Mouse (Mus musculus) limb, embryonic 14.5 days (tissue): ENCODE data around the gene Pls3. TPM values are rescaled to one million over a fixed set of nuclear protein-coding genes. Genes with fewer than 3 reads are reported as not detected.

Source experiments
- ATAC-seq: fragments of 200-750 bp; cut with Nextera tagmentation; 2 replicates; pipeline ENCODE4 v1.8.0; 2017; ENCODE audit warnings: low read depth, moderate number of reproducible peaks, moderate TSS enrichment; ENCODE audit not compliant: low FRiP score
- DNase-seq: peaks from one replicate; pipeline ENCODE4 v3.0.0-alpha.2; 2015; ENCODE audit warnings: low spot score
- H3K27ac ChIP-seq: fragments of 300-500 bp; sonication (generic); replicated peaks from 2 replicates; pipeline ENCODE4 v1.5.1; 2014; ENCODE audit warnings: low read depth, mild to moderate bottlenecking, low read length, moderate library complexity, mixed read lengths
- H3K27me3 ChIP-seq: fragments of 300-500 bp; sonication (generic); 2 replicates; pipeline ENCODE4 v1.6.1; 2014; ENCODE audit warnings: low read length, mixed read lengths; ENCODE audit not compliant: control insufficient read depth, insufficient read depth
- H3K36me3 ChIP-seq: fragments of 300-500 bp; sonication (generic); 2 replicates; pipeline ENCODE4 v1.6.1; 2014; ENCODE audit warnings: mild to moderate bottlenecking, low read length, moderate library complexity, mixed read lengths; ENCODE audit not compliant: control insufficient read depth, insufficient read depth
- H3K4me1 ChIP-seq: fragments of 300-500 bp; sonication (generic); 2 replicates; pipeline ENCODE4 v1.6.1; 2014; ENCODE audit warnings: antibody characterized with exemption, low read length, mixed read lengths; ENCODE audit not compliant: control insufficient read depth, insufficient read depth
- H3K4me2 ChIP-seq: fragments of 300-500 bp; sonication (generic); replicated peaks from 2 replicates; pipeline ENCODE4 v1.6.1; 2014; ENCODE audit warnings: low read depth, mild to moderate bottlenecking, low read length, moderate library complexity; ENCODE audit not compliant: severe bottlenecking
- H3K4me3 ChIP-seq: fragments of 300-500 bp; sonication (generic); replicated peaks from 2 replicates; pipeline ENCODE4 v1.5.1; 2014; ENCODE audit warnings: low read length
- H3K9ac ChIP-seq: fragments of 300-500 bp; sonication (generic); 2 replicates; pipeline ENCODE4 v1.6.1; 2014; ENCODE audit warnings: mild to moderate bottlenecking, low read depth, low read length, moderate library complexity; ENCODE audit not compliant: severe bottlenecking
- H3K9me3 ChIP-seq: fragments of 300-500 bp; sonication (generic); 2 replicates; pipeline ENCODE4 v1.6.1; 2016; ENCODE audit warnings: low read length; ENCODE audit not compliant: control insufficient read depth
- POLR2A ChIP-seq: fragments of 200-500 bp; IDR thresholded peaks from 2 replicates; pipeline ENCODE4 v1.8.0; 2012; ENCODE audit warnings: inconsistent platforms, mild to moderate bottlenecking, moderate library complexity, borderline replicate concordance; ENCODE audit not compliant: insufficient read depth, insufficient read length; ENCODE audit errors: extremely low read depth
- WGBS: fragments of 180-500 bp; shearing (Covaris S2); extraction: QIAGEN DNeasy Blood & Tissue Kit; methylation state at CpG from one replicate; pipeline ENCODE4 v1.1.7; 2014; 5-methylcytosine and 5-hydroxymethylcytosine counted together
- polyA plus RNA-seq, 2 experiments: library from polyadenylated mRNA; depleted of rRNA in 1 of 2; stranded (reverse) in 1 of 2; unstranded in 1 of 2; fragments of >200 nt; fragmentation: Nextera tagmentation in 1 of 2; extraction: Ambion mirVana in 1 of 2; gene quantifications; 2 replicates each; pipeline versions ENCODE4 v1.2.1 to v1.2.3; 2012 to 2014

Pls3 gene
- polyA plus RNA-seq, 2 experiments = 49.8 to 110 TPM

DNA sequence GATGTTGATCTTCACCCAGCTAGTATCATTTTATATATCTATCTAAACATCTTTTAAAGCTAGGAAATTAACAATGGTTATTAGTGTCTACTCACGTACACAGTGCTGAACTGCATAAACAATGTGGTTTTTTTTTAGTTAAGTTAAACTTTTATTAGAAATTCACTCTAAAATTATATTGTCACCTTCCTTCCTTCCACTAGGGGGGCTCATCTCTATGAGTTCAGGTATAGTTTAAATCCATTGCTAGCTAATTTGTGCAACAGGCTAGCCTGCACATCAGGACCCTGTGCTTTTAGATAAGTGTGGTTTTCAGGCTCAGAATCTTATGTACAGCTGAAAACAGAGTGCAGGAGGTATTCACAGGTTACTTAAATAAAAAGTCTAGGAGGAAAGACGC is 3.1 kb downstream of the Pls3 start:
- Histone ChIP-seq H3K9ac (no peak overlapping the region), H3K27me3 (no peaks in the 10 kb centered on the region), H3K4me3 (no peak overlapping the region), H3K4me2 (no peak overlapping the region), H3K9me3 (no peaks in the 10 kb centered on the region), H3K27ac (no peak overlapping the region), H3K36me3 (no peaks in the 10 kb centered on the region), H3K4me1 (no peaks in the 10 kb centered on the region)
- no peak for DNase-seq
- no peak for TF ChIP-seq POLR2A
- 70% methylated on average over 2 of the region's 2 CpGs for WGBS
- ATAC-seq = no peak

DNA sequence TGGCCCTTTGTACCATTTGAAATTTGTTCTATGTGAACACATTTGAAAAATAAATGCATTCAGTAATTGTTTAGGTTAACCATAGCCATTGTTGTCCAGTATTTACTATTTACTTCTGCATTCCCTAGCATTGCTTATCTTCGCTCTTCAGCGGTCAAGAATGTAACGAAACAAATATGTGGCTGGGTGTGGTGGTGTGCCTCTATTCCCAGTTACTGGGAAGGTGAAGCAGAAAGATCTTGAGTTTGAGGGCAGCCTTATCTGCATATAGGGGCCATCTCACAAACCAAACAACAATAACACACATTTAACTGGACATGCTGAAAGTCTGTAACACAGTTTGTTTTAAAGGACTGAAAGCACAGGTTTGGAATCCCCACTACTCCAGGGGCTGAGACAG is 13.3 kb downstream of the Pls3 start:
- H3K4me2 ChIP-seq = no peak overlapping the region
- H3K4me3 ChIP-seq = no peak overlapping the region
- no peaks in the 10 kb centered on the region for H3K4me1 ChIP-seq
- no peaks in the 10 kb centered on the region for H3K27me3 ChIP-seq
- no peak for TF ChIP-seq POLR2A
- no peak for DNase-seq
- ATAC-seq = no peak
- no peaks in the 10 kb centered on the region for H3K36me3 ChIP-seq
- WGBS = 82% methylated on average over 3 of the region's 3 CpGs
- no peaks in the 10 kb centered on the region for H3K9me3 ChIP-seq
- H3K9ac ChIP-seq = no peak overlapping the region
- no peak overlapping the region for H3K27ac ChIP-seq

DNA sequence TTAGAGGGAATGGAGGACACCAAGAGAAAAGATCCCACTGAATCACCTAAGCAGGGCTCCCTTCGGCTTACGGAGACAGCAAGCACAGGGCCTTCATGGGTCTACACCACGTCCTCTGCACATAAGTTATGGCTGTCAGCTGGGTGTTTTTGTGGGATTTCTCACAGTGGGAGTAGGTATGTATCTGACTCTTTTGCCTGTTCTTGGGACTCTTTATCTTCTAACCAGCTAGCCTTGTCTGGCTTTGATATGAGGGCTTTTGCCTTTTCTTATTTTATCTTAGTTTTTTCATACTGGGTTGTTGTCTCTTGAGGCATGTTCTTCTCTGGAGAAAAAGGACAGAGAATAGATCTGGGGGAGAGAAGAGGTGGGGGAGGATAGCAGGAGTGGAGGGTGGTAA is 20.7 kb downstream of the Pls3 start:
- Histone ChIP-seq H3K27me3 (no peaks in the 10 kb centered on the region), H3K4me2 (no peak overlapping the region), H3K4me1 (no peaks in the 10 kb centered on the region), H3K9me3 (no peaks in the 10 kb centered on the region), H3K9ac (no peak overlapping the region), H3K36me3 (no peaks in the 10 kb centered on the region), H3K27ac (no peak overlapping the region), H3K4me3 (no peak overlapping the region)
- DNase-seq (no peak), ATAC-seq (no peak)
- TF ChIP-seq POLR2A = no peak
- 87% methylated on average over 3 of the region's 3 CpGs for WGBS

DNA sequence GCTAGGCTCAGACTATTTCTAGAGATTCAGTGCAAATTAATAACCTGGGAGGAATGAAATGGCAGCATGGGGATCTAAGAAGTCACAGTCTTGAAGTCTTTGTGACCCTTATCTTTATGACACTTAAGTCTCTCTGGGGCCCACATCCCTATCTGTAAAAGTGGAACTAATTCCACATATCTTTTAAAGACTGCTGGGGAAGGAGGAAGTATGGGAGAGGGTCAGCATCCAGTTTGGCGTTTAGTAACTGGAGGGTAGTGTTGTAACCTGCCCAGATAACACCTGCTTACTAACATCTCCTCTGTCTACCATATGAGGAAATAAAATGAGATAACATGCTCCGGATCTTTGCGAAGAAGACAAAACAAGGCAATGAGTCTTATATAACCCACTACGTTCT is 30.7 kb downstream of the Pls3 start:
- no peak for ATAC-seq
- Histone ChIP-seq H3K4me2 (no peak overlapping the region), H3K36me3 (no peaks in the 10 kb centered on the region), H3K4me3 (no peak overlapping the region), H3K9me3 (no peaks in the 10 kb centered on the region), H3K4me1 (no peaks in the 10 kb centered on the region), H3K27ac (no peak overlapping the region), H3K27me3 (no peaks in the 10 kb centered on the region), H3K9ac (no peak overlapping the region)
- 83% methylated on average over 4 of the region's 4 CpGs for WGBS
- no peak for TF ChIP-seq POLR2A
- no peak for DNase-seq

DNA sequence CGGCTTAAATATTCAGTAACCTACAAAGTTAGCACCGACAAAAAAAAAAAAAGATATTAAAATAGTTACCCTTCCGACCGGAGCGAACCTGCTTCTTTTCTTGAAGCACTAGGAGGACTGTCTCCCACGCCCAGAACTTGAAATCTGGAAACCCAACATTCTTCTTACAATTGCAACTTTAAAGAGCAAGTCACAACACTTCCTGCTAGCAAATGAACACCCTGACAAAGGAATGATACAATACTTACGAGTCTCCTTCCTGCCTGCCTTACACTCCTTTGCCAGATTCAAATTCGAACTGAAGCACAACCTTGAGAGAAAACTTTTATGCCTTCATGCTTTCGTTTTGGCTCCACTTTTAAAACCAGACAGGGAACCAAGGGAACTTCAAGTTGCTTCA is 32.1 kb downstream of the Pls3 start:
- no peak overlapping the region for H3K4me2 ChIP-seq
- no peaks in the 10 kb centered on the region for H3K4me1 ChIP-seq
- no peak overlapping the region for H3K27ac ChIP-seq
- H3K4me3 ChIP-seq = no peak overlapping the region
- H3K27me3 ChIP-seq = no peaks in the 10 kb centered on the region
- DNase-seq = no peak
- no peak overlapping the region for H3K9ac ChIP-seq
- no peak for TF ChIP-seq POLR2A
- no peak for ATAC-seq
- 65% methylated on average over 9 of the region's 9 CpGs for WGBS
- no peaks in the 10 kb centered on the region for H3K9me3 ChIP-seq
- no peaks in the 10 kb centered on the region for H3K36me3 ChIP-seq

DNA sequence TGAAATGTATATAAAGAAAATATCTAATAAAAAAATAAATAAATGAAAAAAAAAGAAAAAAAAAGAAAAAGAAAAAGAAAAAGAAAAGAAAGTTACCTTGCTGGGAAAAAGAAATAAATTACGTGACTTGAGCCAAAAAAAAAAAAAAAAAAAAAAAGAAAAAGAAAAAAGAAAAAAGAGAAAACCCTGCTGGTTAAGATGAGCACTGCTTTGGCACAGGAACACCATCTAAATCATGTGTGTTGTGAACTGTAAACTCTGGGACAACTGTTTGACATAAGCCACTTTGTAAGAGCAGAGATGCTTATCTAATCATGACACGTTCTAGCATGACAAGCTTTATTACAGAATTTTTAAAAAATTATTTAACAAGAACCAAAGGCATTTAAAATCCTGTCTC is 32.9 kb downstream of the Pls3 start:
- ATAC-seq (no peak), DNase-seq (no peak)
- Histone ChIP-seq H3K36me3 (no peaks in the 10 kb centered on the region), H3K9me3 (no peaks in the 10 kb centered on the region), H3K9ac (no peak overlapping the region), H3K4me2 (no peak overlapping the region), H3K4me3 (no peak overlapping the region), H3K4me1 (no peaks in the 10 kb centered on the region), H3K27ac (no peak overlapping the region), H3K27me3 (no peaks in the 10 kb centered on the region)
- WGBS = 76% methylated on average over 2 of the region's 2 CpGs
- no peak for TF ChIP-seq POLR2A
